Mouse (Mus musculus): ENCODE measurements around the gene Il1r1.

Gene Il1r1

DNA sequence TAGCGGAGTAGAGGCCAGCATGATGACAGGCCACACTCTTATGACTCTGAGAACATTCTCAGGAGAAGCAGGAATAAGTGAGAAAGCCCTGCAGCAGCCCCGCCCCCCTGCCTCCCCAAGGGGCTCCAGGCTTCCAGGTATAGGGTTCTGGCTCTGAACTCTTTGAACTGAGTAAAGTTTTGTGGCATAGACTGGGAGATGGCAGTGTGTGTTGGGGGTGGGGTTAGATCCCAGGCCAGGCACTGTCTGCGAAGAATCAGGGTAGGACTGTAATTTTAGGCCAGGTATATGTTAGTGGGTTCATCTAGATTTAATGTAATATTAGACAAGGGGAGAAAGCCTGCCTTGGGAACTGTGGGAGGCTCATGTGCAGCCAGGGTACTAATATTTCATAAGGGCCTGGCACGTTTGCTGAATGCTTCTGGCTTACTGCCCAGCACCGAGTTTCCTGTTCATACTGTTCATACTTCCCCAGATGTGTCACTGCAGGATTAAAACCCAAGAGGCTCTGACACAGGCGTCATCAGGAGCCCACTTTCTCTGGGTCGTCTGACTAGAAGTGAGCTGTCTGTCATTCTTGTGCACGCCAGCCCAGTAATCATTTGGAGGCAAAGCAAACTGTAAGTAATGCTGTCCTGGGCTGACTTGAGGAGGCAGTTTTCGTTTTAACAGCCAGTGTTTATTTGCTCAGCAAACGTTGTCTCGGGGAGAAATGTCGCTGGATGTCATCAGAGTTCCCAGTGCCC lies at the start of gene Il1r1:
TSS of gene Il1r1 (plus strand) at position 542 of the 746 bp plus-strand sequence.
- DNase-seq, result no peak

- DNase-seq, result no peak
Measured at GRCm38 (mm10) chr1:40175123-40175522, 49.8 kb upstream of the Il1r1 start.

GRCm38 (mm10) chr1:40175797-40176196 lies 49.1 kb upstream of the Il1r1 start:
- no peak for DNase-seq

DNA sequence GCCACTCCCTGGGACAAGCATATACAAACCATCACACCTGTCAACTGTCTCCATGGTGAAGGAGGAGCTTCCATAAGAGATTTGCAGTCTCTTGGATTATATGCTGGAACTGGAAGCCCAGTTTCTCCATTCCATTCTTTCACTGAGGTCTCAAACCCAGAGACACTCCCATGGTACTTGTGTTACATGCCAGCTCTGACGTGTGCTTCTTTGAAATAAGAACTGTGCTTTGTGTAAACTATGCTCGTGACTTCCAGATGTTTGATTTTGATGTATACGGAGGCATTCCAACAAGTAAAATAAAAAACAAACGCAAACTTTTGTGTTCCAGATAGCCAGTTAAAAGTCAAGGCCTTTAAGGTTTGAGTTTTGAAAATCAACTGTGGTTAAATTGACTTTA lies 45.8 kb upstream of the Il1r1 start:
- DNase-seq, result no peak

GRCm38 (mm10) chr1:40179493-40179892 lies 45.4 kb upstream of the Il1r1 start:
- DNase-seq, result no peak

GRCm38 (mm10) chr1:40180861-40181260 lies 44.0 kb upstream of the Il1r1 start:
- no peak for DNase-seq

DNA sequence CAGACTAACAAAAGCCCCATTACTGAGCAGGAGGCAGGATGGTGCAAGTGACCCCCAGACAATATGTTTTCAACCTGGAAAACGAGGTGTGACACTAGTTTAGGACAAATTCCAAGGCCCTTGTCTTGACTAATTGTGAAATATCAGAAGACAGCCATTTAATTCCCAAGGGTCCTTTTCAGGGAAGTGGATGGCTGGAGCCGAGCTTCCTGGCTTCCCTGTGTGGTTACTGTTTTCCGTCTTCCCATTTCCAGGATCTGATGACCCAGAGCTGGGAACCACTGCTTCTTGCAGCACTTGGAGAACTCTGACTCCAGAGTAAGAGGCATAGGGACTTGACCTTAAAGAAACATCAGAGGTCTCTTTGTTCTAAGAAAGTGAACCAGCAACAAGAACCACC lies 43.2 kb upstream of the Il1r1 start:
- no peak for DNase-seq

- DNase-seq, result no peak
Measured at GRCm38 (mm10) chr1:40183410-40183809, 41.5 kb upstream of the Il1r1 start.

GRCm38 (mm10) chr1:40187961-40188360 lies 36.9 kb upstream of the Il1r1 start:
- no peak for DNase-seq

GRCm38 (mm10) chr1:40190025-40190424 lies 34.9 kb upstream of the Il1r1 start:
- no peak for DNase-seq

- no peak for DNase-seq
Measured at GRCm38 (mm10) chr1:40190837-40191236, 34.0 kb upstream of the Il1r1 start.

- no peak for DNase-seq
Measured at GRCm38 (mm10) chr1:40194279-40194678, 30.6 kb upstream of the Il1r1 start.

GRCm38 (mm10) chr1:40213337-40214159 lies 11.3 kb upstream of the Il1r1 start:
- DNase-seq, result no peak

GRCm38 (mm10) chr1:40217521-40217920 lies 7.4 kb upstream of the Il1r1 start:
- no peak for DNase-seq

GRCm38 (mm10) chr1:40218603-40219002 lies 6.3 kb upstream of the Il1r1 start:
- no peak for DNase-seq

- DNase-seq, result no peak
Measured at GRCm38 (mm10) chr1:40220549-40220948, 4.3 kb upstream of the Il1r1 start.

DNA sequence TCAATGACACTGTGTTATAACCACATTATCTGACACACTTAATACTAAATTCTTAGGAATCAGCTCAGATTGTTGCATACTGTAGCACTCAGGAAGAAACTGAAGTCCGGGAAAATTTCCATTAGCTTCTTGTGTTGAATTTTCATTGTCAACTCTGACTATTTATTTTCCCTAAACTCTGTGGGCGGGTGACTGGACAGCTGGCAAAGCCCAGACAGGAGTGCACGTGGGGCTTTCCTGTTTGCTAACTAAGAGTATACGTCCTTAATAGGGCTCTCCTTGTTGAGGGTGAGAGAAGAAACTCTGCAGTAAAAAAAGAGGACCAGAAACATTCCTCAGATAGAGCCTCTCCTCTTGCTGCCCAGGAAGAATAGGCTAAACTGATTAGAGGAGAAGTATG lies 3.0 kb upstream of the Il1r1 start:
- no peak for DNase-seq

DNA sequence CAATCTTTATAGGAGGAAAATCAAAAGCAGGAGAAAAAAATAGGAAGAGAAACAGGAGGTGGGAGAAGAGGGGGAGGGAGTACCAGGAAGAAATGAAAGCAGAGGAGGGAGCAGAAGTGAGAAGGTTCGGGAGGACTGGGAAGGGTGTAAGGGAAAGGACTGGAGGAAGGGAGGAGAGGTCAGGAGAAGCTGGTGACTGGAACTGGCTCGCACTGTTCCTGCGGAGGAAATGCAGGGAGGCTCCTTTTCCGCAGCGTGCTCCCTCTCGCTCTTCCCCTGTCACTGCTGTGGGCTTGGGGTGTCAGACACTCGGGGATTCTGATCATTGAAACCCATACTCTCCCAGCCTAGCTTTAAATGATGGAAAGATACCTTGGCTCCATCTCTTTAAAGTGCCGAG lies 2.2 kb upstream of the Il1r1 start:
- DNase-seq, result no peak

DNA sequence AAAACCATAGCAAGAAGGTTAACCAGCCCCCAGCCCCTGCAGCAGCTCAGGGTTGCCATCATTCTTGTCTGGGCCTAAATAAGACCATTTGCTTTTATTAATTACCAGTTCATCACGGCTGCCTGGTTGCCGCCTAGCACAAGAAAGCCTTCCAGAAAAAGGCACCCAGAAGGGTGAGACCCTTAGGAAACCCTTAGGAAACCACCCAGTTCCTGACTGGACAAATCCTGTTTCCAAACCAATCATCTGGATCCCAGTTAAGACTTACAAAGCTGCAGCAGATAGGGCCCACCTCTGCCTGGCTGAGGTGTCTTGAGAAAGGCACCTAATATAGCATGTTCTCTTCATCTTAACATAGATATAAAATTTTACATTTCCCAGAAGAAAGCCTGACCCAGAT lies 1.3 kb upstream of the Il1r1 start:
- DNase-seq, result no peak

GRCm38 (mm10) chr1:40225580-40225979 lies 700 bp downstream of the Il1r1 start:
- DNase-seq, result no peak

GRCm38 (mm10) chr1:40229033-40229432 lies 4.2 kb downstream of the Il1r1 start:
- DNase-seq, result no peak

DNA sequence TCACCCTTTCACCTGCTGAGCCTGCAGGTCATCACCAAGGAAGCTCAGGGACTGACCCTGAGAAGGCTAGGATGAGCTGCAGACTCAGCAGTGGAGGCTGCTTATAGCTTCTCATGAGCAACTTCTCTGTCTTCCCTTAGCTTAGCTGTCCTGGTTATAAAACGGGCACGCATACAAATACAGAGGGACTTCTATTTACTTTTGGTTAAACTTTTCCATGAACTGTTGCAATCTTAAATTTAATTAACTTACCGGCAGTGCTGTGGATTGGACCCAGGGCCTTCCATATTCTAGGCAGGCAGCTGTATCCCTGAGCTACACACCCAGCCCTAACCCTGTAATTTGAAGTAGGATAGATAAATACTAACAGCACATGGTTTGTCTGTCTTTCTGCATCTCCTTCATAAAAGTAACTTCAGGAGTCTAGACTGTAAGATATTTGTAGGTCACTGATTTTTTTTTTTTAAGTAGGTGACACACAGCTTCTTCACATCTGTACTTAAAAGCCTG lies 4.9 kb downstream of the Il1r1 start:
- DNase-seq, result no peak

GRCm38 (mm10) chr1:40230336-40230735 lies 5.5 kb downstream of the Il1r1 start:
- DNase-seq, result no peak

- DNase-seq, result no peak
Measured at GRCm38 (mm10) chr1:40231116-40231515, 6.2 kb downstream of the Il1r1 start.

Data from cerebellum, adult 9-10 months (tissue).